8 mouse cellular contexts compared by ENCODE assay signal in genomic region chr10:5161394-5161872, GRCm38 (mm10).
DNase-seq lines count a peak whose midpoint lies in the region; ATAC-seq lines count a peak whose summit lies in the region.
"Had no signal": no experiment of that assay in that cellular context is flagged by ENCODE, and none has a peak within 500 bp of the region (broad histone marks: within the 10 kb centered on the region; RNA-seq: fewer than 3 reads in every experiment).

No protein-coding gene starts in this region.

- WGBS in embryonic facial prominence, embryonic 14.5 days = 44% methylated on average over 12 of the region's 12 CpGs
- WGBS in lung, embryonic 16.5 days = 46% methylated on average over 12 of the region's 12 CpGs

- H3K9ac ChIP-seq in embryonic facial prominence, embryonic 14.5 days (ENCODE audit: low read depth, low read length) = no peak overlapping the region
- H3K9ac ChIP-seq in lung, embryonic 16.5 days (ENCODE audit: low read length) = no peak overlapping the region

- H3K36me3 ChIP-seq in embryonic facial prominence, embryonic 14.5 days (ENCODE audit: control insufficient read depth, insufficient read depth, low read length) = no peaks in the 10 kb centered on the region; the same call in 1 of the 2 replicates
- no peaks in the 10 kb centered on the region for H3K36me3 ChIP-seq in lung, embryonic 16.5 days (ENCODE audit: control insufficient read depth, insufficient read depth, low read length)

- 0 out of 2 replicates have a peak overlapping the region, but pooled peaks have one; percentile 18 for H3K4me2 ChIP-seq in embryonic facial prominence, embryonic 14.5 days (ENCODE audit: low read depth, low read length)
- H3K4me2 ChIP-seq in lung, embryonic 16.5 days (ENCODE audit: low read depth, low read length) = peak overlapping the region; percentile 36

- no peaks in the 10 kb centered on the region for H3K4me1 ChIP-seq in embryonic facial prominence, embryonic 14.5 days (ENCODE audit: control insufficient read depth, insufficient read depth, low read length)
- peaks cover 6% of the 10 kb centered on the region for H3K4me1 ChIP-seq in lung, embryonic 16.5 days (replicated peaks; ENCODE audit: control insufficient read depth, insufficient read depth, low read length)

- no peaks in the 10 kb centered on the region for H3K9me3 ChIP-seq in embryonic facial prominence, embryonic 14.5 days (ENCODE audit: control insufficient read depth, low read length)
- H3K9me3 ChIP-seq in lung, embryonic 16.5 days (ENCODE audit: control insufficient read depth, low read length) = no peaks in the 10 kb centered on the region

- DNase-seq in ovary, postnatal 10 days (ENCODE audit: low spot score) = peak; percentile 40
- DNase-seq in ovary, adult 18-20 months (ENCODE audit: low spot score) = no peak
- DNase-seq in embryonic facial prominence, embryonic 14.5 days (ENCODE audit: low spot score) = peak; percentile 59
- peak; percentile 38 for DNase-seq in kidney, adult 11 months
- peak; percentile 89 for DNase-seq in retina, embryonic 14.5 days (ENCODE audit: low spot score)

- H3K27me3 ChIP-seq in embryonic facial prominence, embryonic 14.5 days (replicated peaks; ENCODE audit: control insufficient read depth, insufficient read depth, low read length) = no peaks in the 10 kb centered on the region
- H3K27me3 ChIP-seq in lung, embryonic 16.5 days (ENCODE audit: control insufficient read depth, insufficient read depth, low read depth, low read length) = no peaks in the 10 kb centered on the region

- no peak overlapping the region for H3K4me3 ChIP-seq in embryonic facial prominence, embryonic 14.5 days (ENCODE audit: low read depth, low read length)
- H3K4me3 ChIP-seq in lung, embryonic 16.5 days (ENCODE audit: low read length) = no peak overlapping the region

- H3K27ac ChIP-seq in embryonic facial prominence, embryonic 14.5 days (replicated peaks; ENCODE audit: low read depth, low read length) = no peak overlapping the region
- H3K27ac ChIP-seq in lung, embryonic 16.5 days (ENCODE audit: low read length) = no peak overlapping the region
- H3K27ac ChIP-seq: macrophage had no signal

- peak; percentile 44 for ATAC-seq in activated CD4-positive, CD25-positive, alpha-beta regulatory T cell, adult 4 months
- ATAC-seq in embryonic facial prominence, embryonic 14.5 days (ENCODE audit: low read depth) = no peak
- 0 out of 2 replicates have a peak, but pooled peaks have one; percentile 16 for ATAC-seq in lung, embryonic 16.5 days (ENCODE audit: low read depth)
